Mouse (Mus musculus): ENCODE data around the gene Rpl28. TPM values are rescaled to one million over a fixed set of nuclear protein-coding genes. Genes with fewer than 3 reads are reported as not detected.
"Not testable (repeated sequence)": the region's sequence is repeated elsewhere in the genome, so short reads cannot be mapped to it uniquely, and the experiment has no call there.

The Rpl28 gene
- polyA plus RNA-seq, 1 experiment from 2014 or later = 245 TPM

DNA sequence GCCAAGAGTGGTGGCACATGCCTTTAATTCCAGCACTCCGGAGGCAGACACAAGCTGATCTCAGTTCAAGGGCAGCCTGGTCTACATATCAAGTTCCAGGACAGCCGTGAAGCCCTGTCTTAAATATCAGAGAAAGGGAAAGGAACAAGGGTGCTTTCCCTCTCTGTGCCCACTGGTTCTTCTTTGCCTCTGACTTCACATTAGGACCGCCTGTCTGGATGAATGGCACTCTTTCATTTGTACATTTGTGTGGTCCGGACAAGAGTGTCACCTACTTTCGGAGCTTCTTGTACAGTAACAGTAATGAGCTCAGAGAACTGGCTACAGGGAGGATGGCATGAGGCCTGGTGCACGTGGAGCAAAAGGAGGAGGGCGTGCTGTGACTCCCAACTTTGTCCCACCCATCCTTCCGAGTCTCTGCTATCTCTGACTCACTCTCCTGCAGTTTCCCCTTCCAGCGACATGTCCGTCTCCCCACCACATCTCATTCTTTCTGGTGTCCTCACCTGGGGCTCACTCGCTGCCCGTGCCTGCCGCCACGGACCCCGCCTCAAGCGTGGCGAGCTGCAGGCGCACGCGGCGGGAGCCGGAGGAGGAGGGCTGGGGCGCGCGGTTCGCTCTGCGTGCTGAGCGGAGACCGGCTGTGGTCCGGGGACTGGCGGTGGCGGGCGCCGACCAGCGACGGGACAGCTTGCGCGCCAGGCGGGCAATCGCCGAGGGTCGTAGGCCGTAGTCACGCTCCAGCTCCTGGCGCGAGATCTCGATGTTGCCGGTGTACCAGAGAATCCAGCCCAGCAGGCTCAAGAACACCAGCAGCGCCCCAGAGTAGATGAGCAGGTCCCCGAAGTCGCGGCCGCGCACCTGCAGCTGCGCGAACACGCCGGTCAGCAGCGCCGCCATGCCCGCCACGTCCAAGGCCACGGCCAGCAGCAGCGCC lies 3.9 kb upstream of the Rpl28 start:
- Histone ChIP-seq H3K27ac (replicated peaks) (peak overlapping the region; percentile 41), H3K27me3 (replicated peaks) (peaks cover 15% of the 10 kb centered on the region; the same call in 1 of the 2 replicates), H3K9me3 (no peaks in the 10 kb centered on the region), H3K4me1 (peaks cover 16% of the 10 kb centered on the region), H3K9ac (peak overlapping the region; percentile 86), H3K4me3 (peak overlapping the region; percentile 59), H3K36me3 (peaks cover 3% of the 10 kb centered on the region), H3K4me2 (peak overlapping the region; percentile 97)
- 2% methylated on average over 62 of the region's 64 CpGs for WGBS
- peak; percentile 32; the same call in 1 of the 2 replicates for ATAC-seq (ENCODE audit: extremely low read depth, insufficient number of reproducible peaks, low FRiP score, low TSS enrichment)

- Histone ChIP-seq H3K9ac (peak within 1 kb of the TSS; percentile 86), H3K4me3 (peak within 1 kb of the TSS; percentile 59), H3K9me3 (no peaks in the 10 kb centered on the region), H3K27ac (replicated peaks) (peak within 1 kb of the TSS; percentile 41), H3K36me3 (peaks cover 10% of the 10 kb centered on the region), H3K27me3 (replicated peaks) (peaks cover 9% of the 10 kb centered on the region; the same call in 1 of the 2 replicates), H3K4me1 (peaks cover 23% of the 10 kb centered on the region), H3K4me2 (peak within 1 kb of the TSS; percentile 97)
- ATAC-seq (ENCODE audit: extremely low read depth, insufficient number of reproducible peaks, low FRiP score, low TSS enrichment) = no peak
- WGBS = 8% methylated on average over 40 of the region's 40 CpGs
Measured at GRCm38 (mm10) chr7:4789436-4789935, 3.2 kb upstream of the Rpl28 start, which contains the start of gene Tmem238. Gene Tmem238 (minus strand): TSS chr7:4789656.

DNA sequence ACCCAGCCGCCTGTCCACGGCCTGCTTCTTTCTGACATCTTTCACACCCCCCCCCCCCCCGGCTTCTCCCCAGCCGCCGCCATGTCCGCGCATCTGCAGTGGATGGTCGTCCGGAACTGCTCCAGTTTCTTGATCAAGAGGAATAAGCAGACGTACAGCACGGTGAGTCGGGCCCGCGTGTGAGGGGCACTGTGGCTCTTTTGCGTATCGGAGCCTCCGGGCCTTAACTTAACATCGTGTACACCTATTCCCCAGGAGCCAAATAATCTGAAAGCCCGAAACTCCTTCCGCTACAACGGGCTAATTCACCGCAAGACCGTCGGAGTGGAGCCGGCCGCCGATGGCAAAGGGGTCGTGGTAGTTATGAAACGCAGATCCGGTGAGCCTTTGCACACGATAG lies 574 bp downstream of the Rpl28 start:
- WGBS = under 1% methylated on average over 31 of the region's 31 CpGs
- ATAC-seq (ENCODE audit: extremely low read depth, insufficient number of reproducible peaks, low FRiP score, low TSS enrichment) = not testable (repeated sequence)

DNA sequence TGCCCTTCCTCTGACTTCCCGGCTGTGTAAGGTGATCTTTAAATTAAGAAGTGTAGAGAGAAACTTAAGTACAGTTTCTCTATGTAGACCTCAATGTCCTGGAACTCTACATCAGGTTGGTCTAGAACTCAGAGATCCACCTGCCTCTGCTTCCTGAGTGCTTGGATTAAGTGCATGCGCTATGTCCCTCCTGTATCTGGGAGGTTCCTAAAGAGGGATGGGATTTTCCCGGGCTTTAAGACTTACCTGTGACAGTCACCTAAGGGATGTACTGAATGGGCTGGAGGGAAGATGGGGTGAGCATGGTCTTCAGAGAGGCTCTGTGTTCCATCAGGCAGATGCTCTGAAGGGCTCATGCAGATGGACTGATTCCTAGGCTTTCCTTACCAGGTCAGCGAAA lies 1.0 kb downstream of the Rpl28 start:
- Histone ChIP-seq H3K9ac (peak overlapping the region; percentile 99), H3K36me3 (peaks cover 51% of the 10 kb centered on the region), H3K4me3 (peak overlapping the region; percentile 94), H3K4me1 (peaks cover 24% of the 10 kb centered on the region), H3K4me2 (peak overlapping the region; percentile 92), H3K9me3 (no peaks in the 10 kb centered on the region), H3K27me3 (replicated peaks) (no peaks in the 10 kb centered on the region; the same call in 1 of the 2 replicates), H3K27ac (replicated peaks) (peak overlapping the region; percentile 92)
- WGBS = 35% methylated on average over 4 of the region's 4 CpGs
- no peak for ATAC-seq (ENCODE audit: extremely low read depth, insufficient number of reproducible peaks, low FRiP score, low TSS enrichment)

More for the DNA sequence above, 574 bp downstream of the Rpl28 start:
- Histone ChIP-seq H3K36me3 (peaks cover 48% of the 10 kb centered on the region), H3K4me3 (peak overlapping the region; percentile 94), H3K27ac (replicated peaks) (peak overlapping the region; percentile 92), H3K4me1 (peaks cover 28% of the 10 kb centered on the region), H3K4me2 (peak overlapping the region; percentile 92), H3K9ac (peak overlapping the region; percentile 99)
- not testable (repeated sequence) for H3K9me3 ChIP-seq; H3K27me3 ChIP-seq (replicated peaks)

DNA sequence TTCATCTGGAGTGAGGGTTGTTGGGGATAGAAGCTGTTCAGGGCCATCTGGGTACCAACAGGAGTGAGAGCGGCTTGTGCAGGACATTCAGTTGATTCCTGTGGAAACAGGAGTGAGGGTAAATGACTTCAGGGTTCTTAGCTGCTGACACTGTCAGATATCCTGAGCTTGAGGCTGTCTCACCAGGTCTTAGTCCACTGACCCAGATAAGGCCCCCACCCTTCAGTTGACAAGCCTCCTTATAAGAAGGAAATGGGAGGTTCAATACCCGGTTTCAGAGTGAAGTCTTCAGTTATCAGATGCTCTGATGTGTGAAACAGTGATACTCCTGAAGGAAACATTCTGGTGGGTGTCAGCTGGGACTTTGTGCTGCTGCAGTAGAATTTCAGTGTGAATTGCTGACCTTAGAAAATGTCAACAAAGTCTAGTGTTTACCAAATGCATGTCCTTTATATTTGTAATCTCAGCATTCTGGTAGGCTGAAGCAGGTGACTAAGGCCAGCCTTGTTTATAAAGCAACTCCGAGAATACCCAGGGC lies 2.0 kb downstream of the Rpl28 start:
- ATAC-seq (ENCODE audit: extremely low read depth, insufficient number of reproducible peaks, low FRiP score, low TSS enrichment) = no peak
- H3K27ac ChIP-seq (replicated peaks) = no peak overlapping the region
- H3K4me3 ChIP-seq = 0 out of 2 replicates have a peak overlapping the region, but pooled peaks have one; percentile 94
- H3K9me3 ChIP-seq = no peaks in the 10 kb centered on the region
- H3K27me3 ChIP-seq (replicated peaks) = no peaks in the 10 kb centered on the region; the same call in 1 of the 2 replicates
- H3K9ac ChIP-seq = peak overlapping the region; percentile 99
- WGBS = 69% methylated on average over 3 of the region's 3 CpGs
- peaks cover 53% of the 10 kb centered on the region for H3K36me3 ChIP-seq
- H3K4me2 ChIP-seq = peak overlapping the region; percentile 92
- H3K4me1 ChIP-seq = peaks cover 18% of the 10 kb centered on the region

- H3K27ac ChIP-seq (replicated peaks) = peak overlapping the region; percentile 28; the same call in 1 of the 2 replicates
- no peaks in the 10 kb centered on the region for H3K9me3 ChIP-seq
- 68% methylated on average over 7 of the region's 7 CpGs for WGBS
- H3K9ac ChIP-seq = no peak overlapping the region
- H3K4me2 ChIP-seq = no peak overlapping the region
- no peaks in the 10 kb centered on the region for H3K27me3 ChIP-seq (replicated peaks)
- peaks cover 53% of the 10 kb centered on the region for H3K36me3 ChIP-seq
- peaks cover 17% of the 10 kb centered on the region for H3K4me1 ChIP-seq
- ATAC-seq (ENCODE audit: extremely low read depth, insufficient number of reproducible peaks, low FRiP score, low TSS enrichment) = no peak
- 0 out of 2 replicates have a peak overlapping the region, but pooled peaks have one; percentile 11 for H3K4me3 ChIP-seq
Measured at GRCm38 (mm10) chr7:4795767-4796433, 3.2 kb downstream of the Rpl28 start.

GRCm38 (mm10) chr7:4802247-4802646 lies 9.6 kb downstream of the Rpl28 start:
- no peak overlapping the region for H3K27ac ChIP-seq (replicated peaks)
- no peak overlapping the region for H3K4me2 ChIP-seq
- no peak for ATAC-seq (ENCODE audit: extremely low read depth, insufficient number of reproducible peaks, low FRiP score, low TSS enrichment)
- H3K27me3 ChIP-seq (replicated peaks) = no peaks in the 10 kb centered on the region
- H3K9ac ChIP-seq = no peak overlapping the region
- H3K9me3 ChIP-seq = no peaks in the 10 kb centered on the region
- H3K4me1 ChIP-seq = 0 out of 2 replicates have a peak, but pooled peaks cover 2% of the 10 kb centered on the region
- H3K36me3 ChIP-seq = peaks cover 49% of the 10 kb centered on the region
- H3K4me3 ChIP-seq = no peak overlapping the region

DNA sequence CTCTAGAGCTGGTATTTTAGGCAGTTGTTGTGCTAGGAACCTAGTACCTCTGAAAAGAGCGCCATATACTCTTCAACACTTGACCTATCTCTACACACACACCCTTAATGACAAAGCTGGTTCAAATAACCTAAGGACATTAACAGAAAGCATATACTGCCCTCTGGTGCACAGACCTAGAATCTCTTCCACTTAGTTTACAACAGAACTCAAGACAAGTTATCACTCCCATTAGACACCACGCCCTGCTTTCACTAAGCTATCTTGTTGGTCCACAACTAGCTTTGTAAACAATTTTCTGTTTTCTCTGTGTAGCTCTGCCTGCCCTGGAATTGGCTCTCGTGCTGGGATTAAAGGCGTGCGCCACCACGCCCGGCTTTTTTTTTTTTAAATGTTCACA lies 14.0 kb downstream of the Rpl28 start:
- peak overlapping the region; percentile 3; the same call in 1 of the 2 replicates for H3K4me2 ChIP-seq
- no peak for ATAC-seq (ENCODE audit: extremely low read depth, insufficient number of reproducible peaks, low FRiP score, low TSS enrichment)
- no peaks in the 10 kb centered on the region for H3K9me3 ChIP-seq
- no peaks in the 10 kb centered on the region for H3K27me3 ChIP-seq (replicated peaks)
- H3K9ac ChIP-seq = no peak overlapping the region
- peaks cover 67% of the 10 kb centered on the region for H3K36me3 ChIP-seq
- no peak overlapping the region; the same call in 1 of the 2 replicates for H3K27ac ChIP-seq (replicated peaks)
- 78% methylated on average over 7 of the region's 7 CpGs for WGBS
- H3K4me3 ChIP-seq = no peak overlapping the region
- peaks cover 34% of the 10 kb centered on the region for H3K4me1 ChIP-seq

GRCm38 (mm10) chr7:4811131-4811530 lies 18.5 kb downstream of the Rpl28 start:
- not testable (repeated sequence) for ATAC-seq (ENCODE audit: extremely low read depth, insufficient number of reproducible peaks, low FRiP score, low TSS enrichment); H3K9me3 ChIP-seq; H3K27me3 ChIP-seq (replicated peaks)
- peak overlapping the region; percentile 95 for H3K4me3 ChIP-seq
- WGBS = 27% methylated on average over 10 of the region's 10 CpGs
- peaks cover 41% of the 10 kb centered on the region for H3K4me1 ChIP-seq
- H3K27ac ChIP-seq (replicated peaks) = peak overlapping the region; percentile 97; the same call in 1 of the 2 replicates
- peak overlapping the region; percentile 99 for H3K9ac ChIP-seq
- peak overlapping the region; percentile 89 for H3K4me2 ChIP-seq
- H3K36me3 ChIP-seq = peaks cover 48% of the 10 kb centered on the region

DNA sequence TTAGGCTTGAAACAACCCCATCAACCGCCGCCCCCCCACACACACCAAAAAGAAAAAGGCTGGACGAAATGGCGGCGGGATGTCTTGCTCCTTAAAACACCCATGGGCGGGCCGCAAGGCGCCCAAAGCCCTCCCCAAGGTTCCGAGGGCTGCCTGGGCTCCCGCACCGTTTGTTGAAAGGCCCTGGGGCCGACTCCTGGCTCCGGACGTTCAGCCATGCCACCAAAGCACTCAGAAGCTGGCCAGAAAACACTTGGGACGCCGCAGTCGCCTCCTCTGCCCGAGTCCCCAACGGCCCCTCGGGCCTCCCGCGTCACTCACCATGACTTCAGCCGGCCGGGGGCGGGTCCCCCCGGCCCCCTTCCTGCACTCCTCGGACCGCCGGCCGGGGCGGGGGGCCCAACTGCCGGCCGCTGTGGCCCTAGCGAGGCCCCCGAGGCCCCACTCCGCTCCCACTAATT lies 19.2 kb downstream of the Rpl28 start:
- Histone ChIP-seq H3K36me3 (peaks cover 41% of the 10 kb centered on the region), H3K4me1 (peaks cover 41% of the 10 kb centered on the region), H3K27ac (replicated peaks) (peak overlapping the region; percentile 97), H3K9me3 (no peaks in the 10 kb centered on the region), H3K27me3 (replicated peaks) (no peaks in the 10 kb centered on the region), H3K9ac (peak overlapping the region; percentile 99), H3K4me3 (peak overlapping the region; percentile 95), H3K4me2 (peak overlapping the region; percentile 89)
- under 1% methylated on average over 28 of the region's 36 CpGs for WGBS
- peak; percentile 20 for ATAC-seq (ENCODE audit: extremely low read depth, insufficient number of reproducible peaks, low FRiP score, low TSS enrichment)

Data from heart, embryonic 13.5 days (tissue).